Mouse (Mus musculus) neural tube, embryonic 13.5 days (tissue): ENCODE data around the gene Gna12. TPM values are rescaled to one million over a fixed set of nuclear protein-coding genes. Genes with fewer than 3 reads are reported as not detected.

Experiments
- ATAC-seq: fragments of 200-750 bp; cut with Nextera tagmentation; 2 replicates; pipeline ENCODE4 v1.8.0; 2017; ENCODE audit warnings: low read depth, mild to moderate bottlenecking, moderate TSS enrichment, moderate library complexity
- H3K27ac ChIP-seq: fragments of 300-500 bp; sonication (generic); replicated peaks from 2 replicates; pipeline ENCODE4 v1.5.1; 2015; ENCODE audit warnings: moderate library complexity, mild to moderate bottlenecking, inconsistent platforms
- H3K27me3 ChIP-seq: fragments of 300-500 bp; sonication (generic); 2 replicates; pipeline ENCODE4 v1.6.1; 2015; ENCODE audit warnings: mild to moderate bottlenecking, inconsistent platforms
- H3K36me3 ChIP-seq: fragments of 300-500 bp; sonication (generic); 2 replicates; pipeline ENCODE4 v1.6.1; 2015; ENCODE audit warnings: mild to moderate bottlenecking, inconsistent platforms
- H3K4me1 ChIP-seq: fragments of 300-500 bp; sonication (generic); replicated peaks from 2 replicates; pipeline ENCODE4 v1.6.1; 2015; ENCODE audit warnings: inconsistent platforms
- H3K4me2 ChIP-seq: fragments of 300-500 bp; sonication (generic); 2 replicates; pipeline ENCODE4 v1.6.1; 2015; ENCODE audit warnings: inconsistent platforms, mild to moderate bottlenecking, moderate library complexity
- H3K4me3 ChIP-seq: fragments of 300-500 bp; sonication (generic); 2 replicates; pipeline ENCODE4 v1.5.1; 2015; ENCODE audit warnings: mild to moderate bottlenecking, inconsistent platforms
- H3K9ac ChIP-seq: fragments of 300-500 bp; sonication (generic); 2 replicates; pipeline ENCODE4 v1.6.1; 2015; ENCODE audit warnings: moderate library complexity, mild to moderate bottlenecking, inconsistent platforms
- H3K9me3 ChIP-seq: fragments of 300-500 bp; sonication (generic); 2 replicates; pipeline ENCODE4 v1.6.1; 2016; ENCODE audit warnings: inconsistent platforms
- WGBS: fragments of 180-500 bp; shearing (Covaris S2); methylation state at CpG from one replicate; pipeline ENCODE4 v1.1.7; 2015; 5-methylcytosine and 5-hydroxymethylcytosine counted together
- polyA plus RNA-seq: library from polyadenylated mRNA; unstranded; fragments of >200 nt; fragmentation: Nextera tagmentation; extraction: Ambion mirVana; gene quantifications from 2 replicates; pipeline ENCODE4 v1.2.1, GENCODE M21; 2015

Gene Gna12
- polyA plus RNA-seq, 1 experiment from 2014 or later: 35.0 TPM

- peaks cover 71% of the 10 kb centered on the region for H3K4me1 ChIP-seq
- 0 out of 2 replicates have a peak overlapping the region, but pooled peaks have one; percentile 22 for H3K9ac ChIP-seq
- H3K27ac ChIP-seq: peak overlapping the region; percentile 95
- H3K4me3 ChIP-seq: no peak overlapping the region
- ATAC-seq: peak; percentile 83
- H3K4me2 ChIP-seq: peak overlapping the region; percentile 25
- WGBS: 26% methylated on average over 9 of the region's 9 CpGs
- H3K9me3 ChIP-seq: no peaks in the 10 kb centered on the region
- H3K27me3 ChIP-seq: no peaks in the 10 kb centered on the region
- no peaks in the 10 kb centered on the region for H3K36me3 ChIP-seq
Observed at GRCm38 (mm10) chr5:140790937-140791877, 39.0 kb downstream of the Gna12 start.

DNA sequence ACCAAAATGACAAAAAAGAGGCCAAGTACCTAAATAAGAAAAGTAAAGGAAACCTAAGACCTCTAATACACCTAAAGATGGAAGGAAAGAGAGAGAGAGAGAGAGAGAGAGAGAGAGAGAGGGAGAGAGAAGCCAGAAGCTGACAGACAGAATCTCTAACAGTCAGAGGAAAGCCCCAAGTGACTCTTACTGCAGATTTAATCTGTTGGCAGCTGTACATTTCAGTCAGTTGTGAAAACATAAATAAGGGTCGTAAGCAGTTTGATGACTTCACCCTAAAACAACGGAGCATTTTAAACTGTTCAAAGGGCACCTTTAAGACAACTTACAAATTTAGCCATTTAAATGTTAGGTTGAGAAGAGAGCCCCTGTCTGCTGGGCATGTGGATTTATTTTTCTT, 39.8 kb downstream of the Gna12 start:
- no peak for ATAC-seq
- H3K4me1 ChIP-seq: peaks cover 75% of the 10 kb centered on the region

DNA sequence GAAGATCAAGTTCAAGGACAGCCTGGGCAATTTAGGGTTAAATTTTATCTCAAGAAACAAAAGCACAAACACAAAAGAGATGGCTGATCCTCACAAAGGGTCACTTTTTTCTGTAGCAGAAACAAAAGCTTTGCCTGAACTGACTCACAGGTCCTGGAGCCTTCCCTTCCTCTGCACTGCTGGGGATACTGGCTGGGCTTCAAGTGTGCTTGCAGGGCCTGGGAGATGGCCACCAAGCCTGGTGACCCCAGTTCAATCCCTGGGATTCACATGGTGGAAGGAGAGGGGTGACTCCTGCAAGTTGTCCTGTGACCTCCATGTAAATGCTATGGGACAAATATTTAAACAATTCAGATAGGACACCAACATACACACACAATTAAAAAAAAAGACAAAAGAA, 40.7 kb downstream of the Gna12 start:
- no peaks in the 10 kb centered on the region for H3K9me3 ChIP-seq
- ATAC-seq: no peak
- no peak overlapping the region for H3K4me3 ChIP-seq
- peaks cover 69% of the 10 kb centered on the region for H3K4me1 ChIP-seq
- no peaks in the 10 kb centered on the region for H3K27me3 ChIP-seq
- no peak overlapping the region for H3K4me2 ChIP-seq
- H3K9ac ChIP-seq: no peak overlapping the region
- peaks cover 9% of the 10 kb centered on the region for H3K36me3 ChIP-seq
- peak overlapping the region; percentile 95; the same call in 1 of the 2 replicates for H3K27ac ChIP-seq

More for the DNA sequence above, 39.8 kb downstream of the Gna12 start:
- Histone ChIP-seq H3K9ac (no peak overlapping the region), H3K27me3 (no peaks in the 10 kb centered on the region), H3K36me3 (peaks cover under 1% of the 10 kb centered on the region), H3K9me3 (no peaks in the 10 kb centered on the region), H3K4me3 (no peak overlapping the region), H3K27ac (peak overlapping the region; percentile 95), H3K4me2 (no peak overlapping the region)
- 40% methylated on average over 2 of the region's 2 CpGs for WGBS

DNA sequence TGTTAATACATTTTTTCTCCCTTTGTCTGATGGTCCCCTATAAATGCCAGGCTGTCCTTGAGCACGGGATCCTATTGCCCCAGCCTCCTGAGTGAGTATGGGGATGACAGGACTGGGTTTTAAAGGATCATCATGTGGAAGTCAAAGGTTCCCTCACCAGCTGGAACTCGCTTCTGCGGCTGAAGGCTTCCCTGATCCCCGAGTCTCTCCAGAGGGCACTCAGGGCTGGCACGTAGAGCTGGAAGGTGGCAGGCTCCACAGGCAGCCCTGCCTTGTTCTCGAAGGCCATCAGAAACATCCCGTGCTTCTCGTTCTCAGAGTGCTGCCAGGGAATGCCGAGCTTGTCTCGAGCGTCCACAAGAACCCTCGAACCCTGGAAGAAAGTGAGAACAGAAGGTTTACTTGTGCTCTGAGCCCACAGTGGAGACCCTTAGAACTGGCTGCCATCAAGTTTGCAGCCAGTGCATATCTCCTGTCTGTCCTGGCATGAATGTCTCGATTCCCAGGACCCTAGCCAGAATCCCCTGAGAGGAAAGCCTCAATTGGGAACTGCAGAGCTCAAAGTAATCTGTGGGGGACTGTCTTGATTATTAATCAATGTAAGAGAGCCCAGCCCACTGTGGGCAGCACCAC, 44.9 kb downstream of the Gna12 start:
- Histone ChIP-seq H3K4me3 (no peak overlapping the region), H3K4me2 (no peak overlapping the region), H3K36me3 (peaks cover 50% of the 10 kb centered on the region), H3K9me3 (no peaks in the 10 kb centered on the region), H3K27ac (0 out of 2 replicates have a peak overlapping the region, but pooled peaks have one; percentile 18), H3K4me1 (peaks cover 36% of the 10 kb centered on the region), H3K9ac (no peak overlapping the region), H3K27me3 (no peaks in the 10 kb centered on the region)
- ATAC-seq: no peak
- WGBS: 90% methylated on average over 13 of the region's 13 CpGs

DNA sequence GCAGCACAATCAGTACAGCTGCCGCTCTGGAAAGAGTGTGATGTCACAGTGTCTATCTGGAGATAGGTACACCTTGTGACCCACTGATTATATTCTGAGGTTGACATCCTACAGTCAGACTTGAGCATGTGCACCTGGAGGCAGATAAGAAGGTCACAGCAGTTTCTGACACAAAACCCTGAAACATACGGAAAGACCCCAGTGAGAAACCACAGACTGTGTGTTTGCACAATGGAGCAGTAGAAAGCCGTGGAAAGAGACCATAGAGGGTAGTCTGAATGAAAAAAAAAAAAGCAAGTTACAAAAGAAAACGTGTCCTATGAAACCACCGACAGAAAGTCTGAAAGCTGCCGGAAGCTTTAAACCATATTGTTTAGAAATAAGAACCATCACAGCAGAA, 45.9 kb downstream of the Gna12 start:
- H3K4me1 ChIP-seq: peaks cover 25% of the 10 kb centered on the region
- WGBS: 86% methylated on average over 6 of the region's 6 CpGs
- no peak for ATAC-seq
- H3K27ac ChIP-seq: no peak overlapping the region
- H3K9ac ChIP-seq: no peak overlapping the region
- H3K27me3 ChIP-seq: no peaks in the 10 kb centered on the region
- H3K36me3 ChIP-seq: peaks cover 57% of the 10 kb centered on the region
- no peak overlapping the region for H3K4me3 ChIP-seq
- no peak overlapping the region for H3K4me2 ChIP-seq
- H3K9me3 ChIP-seq: no peaks in the 10 kb centered on the region

DNA sequence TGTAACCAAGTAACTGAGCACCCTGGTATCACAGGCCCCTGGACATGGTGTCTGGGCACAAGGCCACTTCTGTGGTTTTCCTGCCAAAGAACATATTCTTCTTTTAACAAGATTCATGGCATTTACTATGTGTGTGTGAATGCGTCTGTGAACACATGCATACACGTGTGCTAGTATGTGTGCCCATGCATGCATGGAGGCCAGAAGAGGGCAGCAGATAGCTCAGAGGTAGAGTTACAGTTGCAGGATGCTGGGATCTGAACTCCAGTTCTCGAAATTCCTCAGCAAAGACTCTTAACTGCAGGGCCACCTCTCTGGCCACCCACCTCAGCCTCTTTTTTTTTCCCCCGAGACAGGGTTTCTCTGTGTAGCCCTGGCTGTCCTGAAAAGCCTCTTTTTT, 46.7 kb downstream of the Gna12 start:
- no peak overlapping the region for H3K4me2 ChIP-seq
- H3K27me3 ChIP-seq: no peaks in the 10 kb centered on the region
- no peak for ATAC-seq
- H3K36me3 ChIP-seq: peaks cover 60% of the 10 kb centered on the region
- no peaks in the 10 kb centered on the region for H3K9me3 ChIP-seq
- peaks cover 18% of the 10 kb centered on the region for H3K4me1 ChIP-seq
- no peak overlapping the region for H3K27ac ChIP-seq
- no peak overlapping the region for H3K9ac ChIP-seq
- WGBS: 94% methylated on average over 4 of the region's 4 CpGs
- H3K4me3 ChIP-seq: no peak overlapping the region

DNA sequence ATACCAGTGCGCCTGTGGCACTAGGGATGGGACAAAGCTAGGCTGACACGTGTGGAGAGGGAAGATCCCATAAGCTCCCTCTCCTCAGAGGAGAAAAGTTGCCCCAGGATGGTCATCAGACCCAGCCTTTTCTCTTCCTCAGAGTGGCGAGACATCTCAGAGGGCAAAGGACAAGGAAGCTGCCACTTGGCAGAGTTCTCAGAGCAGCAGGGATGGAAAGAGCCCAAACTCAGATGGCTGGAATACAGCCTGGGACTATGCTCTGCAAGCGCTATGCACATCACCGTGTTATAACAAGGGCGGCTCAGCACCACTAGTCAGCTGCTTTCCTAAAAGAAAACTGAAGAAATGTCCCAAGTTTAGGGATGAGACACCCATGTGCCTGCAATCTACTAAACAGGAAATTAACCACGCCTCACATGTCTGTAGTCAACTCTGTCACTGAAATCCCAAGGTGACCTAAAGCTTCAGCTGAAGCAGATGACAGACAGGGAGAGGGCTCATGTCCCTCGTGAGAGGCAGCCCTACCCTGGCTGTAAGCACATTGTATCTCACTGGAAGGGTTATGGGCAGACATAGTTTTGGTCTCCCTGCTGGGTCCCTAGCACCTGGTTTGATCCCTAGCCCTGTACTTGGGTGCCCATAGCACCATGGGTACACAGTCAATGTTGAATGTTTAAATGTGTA, 48.2 kb downstream of the Gna12 start:
- H3K4me2 ChIP-seq: no peak overlapping the region
- H3K4me3 ChIP-seq: no peak overlapping the region
- no peak overlapping the region for H3K9ac ChIP-seq
- H3K36me3 ChIP-seq: peaks cover 69% of the 10 kb centered on the region
- H3K27ac ChIP-seq: no peak overlapping the region
- H3K27me3 ChIP-seq: no peaks in the 10 kb centered on the region
- peaks cover 18% of the 10 kb centered on the region for H3K4me1 ChIP-seq
- no peaks in the 10 kb centered on the region for H3K9me3 ChIP-seq
- 91% methylated on average over 8 of the region's 8 CpGs for WGBS
- no peak for ATAC-seq

DNA sequence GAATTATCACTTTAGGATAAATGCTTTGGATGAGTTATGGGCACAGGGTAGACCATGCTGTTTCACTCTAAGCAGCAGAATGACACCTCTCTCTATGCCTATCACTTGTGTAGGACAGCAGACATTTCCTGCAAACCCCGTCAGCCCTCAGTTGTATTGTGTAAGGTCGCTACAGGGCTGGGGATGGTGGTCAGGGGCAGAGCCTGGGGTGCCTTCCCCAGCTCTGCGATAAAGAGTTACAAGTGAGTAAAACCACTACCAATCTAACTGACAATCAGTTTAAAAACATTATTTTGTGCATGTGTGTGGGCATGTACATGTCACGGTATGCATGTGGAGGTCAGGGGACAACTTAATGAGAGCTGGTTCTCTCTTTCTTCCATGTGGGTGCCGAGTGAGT, 49.1 kb downstream of the Gna12 start:
- H3K27me3 ChIP-seq: no peaks in the 10 kb centered on the region
- H3K4me1 ChIP-seq: peaks cover 9% of the 10 kb centered on the region; the same call in 1 of the 2 replicates
- peaks cover 69% of the 10 kb centered on the region for H3K36me3 ChIP-seq
- ATAC-seq: no peak
- no peaks in the 10 kb centered on the region for H3K9me3 ChIP-seq
- H3K9ac ChIP-seq: no peak overlapping the region
- 84% methylated on average over 5 of the region's 5 CpGs for WGBS
- H3K4me2 ChIP-seq: no peak overlapping the region
- H3K4me3 ChIP-seq: no peak overlapping the region
- no peak overlapping the region for H3K27ac ChIP-seq

DNA sequence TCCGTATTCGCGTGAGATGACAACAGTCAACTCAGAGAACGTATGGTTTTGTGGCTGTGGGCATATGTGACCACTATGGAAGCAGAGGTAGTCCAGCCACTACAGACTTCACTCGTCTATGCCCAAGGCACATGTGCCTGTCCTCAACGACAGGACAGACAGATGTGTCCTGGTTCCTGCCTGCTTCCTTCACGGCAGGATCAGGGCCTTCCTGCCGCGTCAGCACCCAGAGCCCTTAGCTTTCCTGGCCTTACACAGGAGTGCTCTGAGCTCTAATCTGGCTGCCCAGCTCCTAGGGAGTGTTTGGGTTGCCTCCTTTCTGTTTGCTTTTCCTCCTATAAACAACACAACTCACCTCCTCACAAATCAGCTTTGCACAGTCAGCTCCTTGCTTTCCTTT, 53.3 kb downstream of the Gna12 start:
- peaks cover 34% of the 10 kb centered on the region for H3K36me3 ChIP-seq
- no peak overlapping the region for H3K4me2 ChIP-seq
- no peak overlapping the region for H3K4me3 ChIP-seq
- H3K27ac ChIP-seq: no peak overlapping the region
- no peak overlapping the region for H3K9ac ChIP-seq
- WGBS: 79% methylated on average over 9 of the region's 9 CpGs
- H3K27me3 ChIP-seq: no peaks in the 10 kb centered on the region
- peaks cover 7% of the 10 kb centered on the region for H3K4me1 ChIP-seq
- H3K9me3 ChIP-seq: no peaks in the 10 kb centered on the region
- ATAC-seq: no peak

DNA sequence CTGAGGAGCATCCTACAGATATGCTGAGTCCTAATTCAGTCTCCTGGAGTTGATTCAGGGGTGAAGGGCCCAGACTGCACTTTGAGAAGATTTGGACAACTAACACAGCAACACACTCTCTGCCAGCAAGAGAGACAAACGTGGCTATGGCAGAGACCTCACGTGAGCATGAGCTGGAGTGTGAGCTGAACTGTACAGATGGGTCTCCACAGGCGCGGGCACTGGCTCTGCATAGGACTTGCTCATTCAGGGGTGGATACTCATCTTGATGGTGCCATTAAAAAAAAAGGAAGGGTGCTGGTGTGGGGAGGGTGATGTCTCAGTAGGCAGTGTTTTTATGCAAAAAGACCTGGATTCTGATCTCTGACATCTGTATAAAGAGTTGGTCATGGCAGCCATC, 55.1 kb downstream of the Gna12 start:
- WGBS: 97% methylated on average over 4 of the region's 4 CpGs
- Histone ChIP-seq H3K4me1 (peaks cover 25% of the 10 kb centered on the region), H3K9ac (no peak overlapping the region), H3K27me3 (no peaks in the 10 kb centered on the region), H3K4me2 (no peak overlapping the region), H3K36me3 (peaks cover 16% of the 10 kb centered on the region), H3K4me3 (no peak overlapping the region), H3K27ac (no peak overlapping the region), H3K9me3 (no peaks in the 10 kb centered on the region)
- ATAC-seq: no peak

- ATAC-seq: no peak
- Histone ChIP-seq H3K36me3 (no peaks in the 10 kb centered on the region), H3K27me3 (no peaks in the 10 kb centered on the region), H3K9me3 (no peaks in the 10 kb centered on the region), H3K4me3 (no peak overlapping the region), H3K27ac (peak overlapping the region; percentile 30), H3K4me1 (peaks cover 54% of the 10 kb centered on the region), H3K4me2 (no peak overlapping the region), H3K9ac (no peak overlapping the region)
- WGBS: 75% methylated on average over 7 of the region's 7 CpGs
Observed at GRCm38 (mm10) chr5:140772158-140772557, 58.1 kb downstream of the Gna12 start.

GRCm38 (mm10) chr5:140771612-140772011, 58.6 kb downstream of the Gna12 start:
- Histone ChIP-seq H3K4me2 (no peak overlapping the region), H3K9ac (no peak overlapping the region), H3K36me3 (no peaks in the 10 kb centered on the region), H3K27me3 (no peaks in the 10 kb centered on the region), H3K4me1 (peaks cover 59% of the 10 kb centered on the region), H3K27ac (peak overlapping the region; percentile 30), H3K9me3 (no peaks in the 10 kb centered on the region), H3K4me3 (no peak overlapping the region)
- ATAC-seq: no peak
- 52% methylated on average over 6 of the region's 6 CpGs for WGBS
